In the genomic region with DNA sequence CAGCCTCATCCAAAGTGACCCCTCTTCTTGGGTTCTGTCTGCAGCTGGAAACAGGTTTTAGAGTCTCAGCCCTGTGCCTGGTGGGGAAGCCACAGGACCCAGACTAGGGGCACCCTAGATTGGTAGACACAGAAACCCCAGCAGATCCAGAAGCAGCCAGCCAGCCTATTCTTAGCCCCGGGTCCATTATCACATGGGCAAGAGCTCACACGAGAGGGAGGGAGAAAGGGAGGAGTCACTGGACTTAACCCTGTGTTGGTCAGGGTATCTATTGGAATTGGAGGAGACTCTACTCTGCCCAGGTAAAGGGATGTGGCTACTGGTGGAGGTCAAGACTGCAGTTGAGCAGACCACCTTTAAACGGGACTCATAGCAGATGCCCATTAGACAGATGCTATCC, we compare ENCODE assay signal across 15 mouse cellular contexts.
DNase-seq lines count a peak whose midpoint lies in the region; ATAC-seq and TF ChIP-seq lines count a peak whose summit lies in the region.
"Had no signal": no experiment of that assay in that cellular context is flagged by ENCODE, and none has a peak within 500 bp of the region (broad histone marks: within the 10 kb centered on the region; RNA-seq: fewer than 3 reads in every experiment).

No protein-coding gene starts in this region.

- no peak for DNase-seq in forebrain, embryonic 10.5 days (ENCODE audit: extremely low spot score, low spot score)
- DNase-seq in kidney, postnatal 0 days (ENCODE audit: low spot score) = no peak
- no peak for DNase-seq in kidney, adult 11 months
- DNase-seq in MEL (ENCODE audit: low read depth, low spot score) = peak; percentile 18
- no peak for DNase-seq in liver, embryonic 13.5 days
- no peak for DNase-seq in ovary, adult 18-20 months (ENCODE audit: low spot score)
- DNase-seq: adrenal gland, postnatal 10 days; cerebellum, postnatal 14 days; kidney, adult 18-20 months; thymus, adult 2 months had no signal

- H3K4me2 ChIP-seq in forebrain, embryonic 16.5 days (ENCODE audit: low read length) = no peak overlapping the region
- no peak overlapping the region for H3K4me2 ChIP-seq in kidney, postnatal 0 days (ENCODE audit: low read length)
- 0 out of 2 replicates have a peak overlapping the region, but pooled peaks have one; percentile 17 for H3K4me2 ChIP-seq in liver, embryonic 13.5 days
- no peak overlapping the region for H3K4me2 ChIP-seq in midbrain, embryonic 16.5 days (ENCODE audit: low read length)
- H3K4me2 ChIP-seq: hindbrain, embryonic 15.5 days; midbrain, embryonic 12.5 days had no signal

- peaks cover 52% of the 10 kb centered on the region for H3K27me3 ChIP-seq in forebrain, embryonic 10.5 days (ENCODE audit: poor library complexity, severe bottlenecking)
- no peaks in the 10 kb centered on the region for H3K27me3 ChIP-seq in forebrain, embryonic 16.5 days (replicated peaks; ENCODE audit: control insufficient read depth, insufficient read depth, low read length)
- H3K27me3 ChIP-seq in kidney, postnatal 0 days (ENCODE audit: insufficient read depth, low read length) = no peaks in the 10 kb centered on the region
- H3K27me3 ChIP-seq in MEL (ENCODE audit: control insufficient read depth in 1 of 2, insufficient read depth in 2 of 2, low read length in 2 of 2) = no peaks in the 10 kb centered on the region
- H3K27me3 ChIP-seq in liver, embryonic 13.5 days = no peaks in the 10 kb centered on the region
- no peaks in the 10 kb centered on the region for H3K27me3 ChIP-seq in midbrain, embryonic 16.5 days (ENCODE audit: control insufficient read depth, insufficient read depth, low read depth, low read length)

- no peak for TF ChIP-seq CTCF in kidney, postnatal 0 days (IDR thresholded peaks at IDR 0.05; ENCODE audit: low read depth)
- no peak for TF ChIP-seq CTCF in MEL (IDR thresholded peaks at IDR 0.05 in 2 of 3, conservative IDR thresholded peaks at IDR 0.05 in 1 of 3; ENCODE audit: control insufficient read depth in 1 of 3, insufficient read depth in 1 of 3, low read depth in 2 of 3, low read length in 3 of 3, poor library complexity in 1 of 3, severe bottlenecking in 1 of 3)

- TF ChIP-seq POLR2A in MEL (IDR thresholded peaks at IDR 0.05; ENCODE audit: control insufficient read depth in 1 of 2, insufficient read depth in 1 of 2, low read depth in 1 of 2, low read length in 2 of 2, poor library complexity in 1 of 2) = no peak

- no peak overlapping the region for H3K9ac ChIP-seq in forebrain, embryonic 16.5 days (replicated peaks; ENCODE audit: low read depth, low read length)
- no peak overlapping the region for H3K9ac ChIP-seq in kidney, postnatal 0 days (ENCODE audit: low read depth, low read length)
- H3K9ac ChIP-seq in MEL (ENCODE audit: control insufficient read depth, low read depth, low read length, poor library complexity, severe bottlenecking) = peak overlapping the region; percentile 44
- H3K9ac ChIP-seq in liver, embryonic 13.5 days = no peak overlapping the region
- H3K9ac ChIP-seq in midbrain, embryonic 16.5 days (ENCODE audit: low read depth, low read length) = no peak overlapping the region
- H3K9ac ChIP-seq: hindbrain, embryonic 15.5 days; liver, embryonic 14.5 days; midbrain, embryonic 12.5 days had no signal

- H3K36me3 ChIP-seq in forebrain, embryonic 10.5 days (replicated peaks) = no peaks in the 10 kb centered on the region
- H3K36me3 ChIP-seq in forebrain, embryonic 16.5 days (ENCODE audit: control insufficient read depth, insufficient read depth) = no peaks in the 10 kb centered on the region
- no peaks in the 10 kb centered on the region for H3K36me3 ChIP-seq in kidney, postnatal 0 days (ENCODE audit: insufficient read depth, low read length)
- no peaks in the 10 kb centered on the region for H3K36me3 ChIP-seq in MEL (ENCODE audit: control insufficient read depth in 1 of 2, insufficient read depth in 2 of 2, low read length in 2 of 2)
- no peaks in the 10 kb centered on the region for H3K36me3 ChIP-seq in liver, embryonic 13.5 days
- H3K36me3 ChIP-seq in midbrain, embryonic 16.5 days (ENCODE audit: control insufficient read depth, insufficient read depth, low read length) = no peaks in the 10 kb centered on the region
- H3K36me3 ChIP-seq: hindbrain, embryonic 15.5 days; midbrain, embryonic 12.5 days had no signal

- no peaks in the 10 kb centered on the region for H3K9me3 ChIP-seq in forebrain, embryonic 10.5 days
- no peaks in the 10 kb centered on the region for H3K9me3 ChIP-seq in forebrain, embryonic 16.5 days (ENCODE audit: control insufficient read depth, low read length)
- H3K9me3 ChIP-seq in kidney, postnatal 0 days (replicated peaks; ENCODE audit: low read length) = no peaks in the 10 kb centered on the region
- H3K9me3 ChIP-seq in MEL (replicated peaks; ENCODE audit: insufficient read depth, low read length) = no peaks in the 10 kb centered on the region
- no peaks in the 10 kb centered on the region for H3K9me3 ChIP-seq in liver, embryonic 13.5 days (replicated peaks)
- H3K9me3 ChIP-seq in midbrain, embryonic 16.5 days (replicated peaks; ENCODE audit: control insufficient read depth, low read length, poor library complexity, severe bottlenecking) = no peaks in the 10 kb centered on the region
- H3K9me3 ChIP-seq: hindbrain, embryonic 15.5 days; midbrain, embryonic 12.5 days had no signal

- WGBS in forebrain, embryonic 10.5 days = 35% methylated on average over 3 of the region's 3 CpGs
- 31% methylated on average over 3 of the region's 3 CpGs for WGBS in forebrain, embryonic 16.5 days
- WGBS in kidney, postnatal 0 days = 22% methylated on average over 3 of the region's 3 CpGs
- WGBS in liver, embryonic 13.5 days (ENCODE audit: insufficient replicate concordance) = 15% methylated on average over 3 of the region's 3 CpGs
- WGBS in midbrain, embryonic 16.5 days = 32% methylated on average over 3 of the region's 3 CpGs

- no peak for TF ChIP-seq EP300 in MEL (IDR thresholded peaks at IDR 0.05; ENCODE audit: low read depth in 1 of 2, low read length in 2 of 2)

- ATAC-seq in forebrain, embryonic 16.5 days = no peak
- no peak for ATAC-seq in kidney, postnatal 0 days (replicated peaks; ENCODE audit: low FRiP score, low read depth)
- ATAC-seq in liver, embryonic 13.5 days (ENCODE audit: low read depth) = no peak
- no peak for ATAC-seq in midbrain, embryonic 16.5 days

- no peak overlapping the region for H3K4me3 ChIP-seq in forebrain, embryonic 10.5 days
- H3K4me3 ChIP-seq in forebrain, embryonic 16.5 days (replicated peaks; ENCODE audit: low read length) = no peak overlapping the region
- H3K4me3 ChIP-seq in kidney, postnatal 0 days (replicated peaks; ENCODE audit: low read depth, low read length) = no peak overlapping the region
- H3K4me3 ChIP-seq in MEL (ENCODE audit: control insufficient read depth in 1 of 2, insufficient read depth in 1 of 2, low read depth in 2 of 2, low read length in 2 of 2) = peak overlapping the region; percentile 12 to 30; a peak in 2 of 4 replicates
- no peak overlapping the region for H3K4me3 ChIP-seq in liver, embryonic 13.5 days (replicated peaks)
- H3K4me3 ChIP-seq in midbrain, embryonic 16.5 days (ENCODE audit: low read depth, low read length) = no peak overlapping the region
- H3K4me3 ChIP-seq: hindbrain, embryonic 15.5 days; midbrain, embryonic 12.5 days had no signal

- H3K79me2 ChIP-seq in MEL (ENCODE audit: control insufficient read depth, insufficient read depth, low read length, poor library complexity) = no peaks in the 10 kb centered on the region

- peaks cover 89% of the 10 kb centered on the region for H3K4me1 ChIP-seq in forebrain, embryonic 10.5 days
- peaks cover 8% of the 10 kb centered on the region for H3K4me1 ChIP-seq in forebrain, embryonic 16.5 days (replicated peaks; ENCODE audit: control insufficient read depth, insufficient read depth, low read length)
- H3K4me1 ChIP-seq in kidney, postnatal 0 days (replicated peaks; ENCODE audit: insufficient read depth, low read length) = peaks cover 14% of the 10 kb centered on the region
- H3K4me1 ChIP-seq in MEL (ENCODE audit: control insufficient read depth in 1 of 2, insufficient read depth in 2 of 2, low read length in 2 of 2) = no peaks in the 10 kb centered on the region
- peaks cover 25% of the 10 kb centered on the region for H3K4me1 ChIP-seq in liver, embryonic 13.5 days (replicated peaks)
- peaks cover 11% of the 10 kb centered on the region for H3K4me1 ChIP-seq in midbrain, embryonic 16.5 days (ENCODE audit: control insufficient read depth, insufficient read depth, low read length)

- peak overlapping the region; percentile 51 for H3K27ac ChIP-seq in forebrain, embryonic 10.5 days
- no peak overlapping the region for H3K27ac ChIP-seq in forebrain, embryonic 16.5 days (ENCODE audit: low read length)
- H3K27ac ChIP-seq in kidney, postnatal 0 days = peak overlapping the region; percentile 81
- H3K27ac ChIP-seq in MEL (ENCODE audit: control insufficient read depth, low read depth, low read length) = peak overlapping the region; percentile 79
- peak overlapping the region; percentile 16; the same call in 1 of the 2 replicates for H3K27ac ChIP-seq in liver, embryonic 13.5 days
- H3K27ac ChIP-seq in midbrain, embryonic 16.5 days (ENCODE audit: low read length) = no peak overlapping the region
- H3K27ac ChIP-seq: hindbrain, embryonic 15.5 days; liver, embryonic 14.5 days; midbrain, embryonic 12.5 days had no signal

- TF ChIP-seq RAD21 in MEL (IDR thresholded peaks at IDR 0.05; ENCODE audit: low read depth, low read length) = no peak

TF ChIP-seq in MEL, 35 proteins besides CTCF, POLR2A, EP300 and RAD21:
- TF ChIP-seq HCFC1 (IDR thresholded peaks at IDR 0.05; ENCODE audit: low read depth, low read length) (no peak), MAFK (IDR thresholded peaks at IDR 0.05; ENCODE audit: borderline replicate concordance, low read depth, low read length) (no peak), UBTF (IDR thresholded peaks at IDR 0.05; ENCODE audit: borderline replicate concordance, insufficient read depth, low read depth, low read length) (no peak), KAT2A (conservative IDR thresholded peaks at IDR 0.05; ENCODE audit: low read depth, low read length) (no peak), TAL1 (IDR thresholded peaks at IDR 0.05; ENCODE audit: low read length) (no peak), POLR2AphosphoS2 (IDR thresholded peaks at IDR 0.05; ENCODE audit: low read length) (no peak), ZKSCAN1 (IDR thresholded peaks at IDR 0.05; ENCODE audit: low read depth, low read length) (no peak), TCF12 (IDR thresholded peaks at IDR 0.05; ENCODE audit: low read depth, low read length) (no peak)
TF ChIP-seq in MEL: peak in this region for 0.

Comparison
In these comparisons a context has a peak if more than half of its experiments do, and no peak if none do; other contexts are left out.
1. H3K27ac ChIP-seq: peak in forebrain, embryonic 10.5 days (single experiment), kidney, postnatal 0 days (single experiment), MEL (single experiment) and liver, embryonic 13.5 days (single experiment); none in forebrain, embryonic 16.5 days (single experiment) and midbrain, embryonic 16.5 days (single experiment).
2. H3K4me3 ChIP-seq: peak in MEL (2 of 2); none in forebrain, embryonic 10.5 days (single experiment), forebrain, embryonic 16.5 days (single experiment), kidney, postnatal 0 days (single experiment), liver, embryonic 13.5 days (single experiment) and midbrain, embryonic 16.5 days (single experiment).